Mouse (Mus musculus) spleen, adult 2 months (tissue): Measurements from ENCODE around the gene Csf2rb. TPM values are rescaled to one million over a fixed set of nuclear protein-coding genes. Genes with fewer than 3 reads are reported as not detected.

Experiments used
- DNase-seq, 2 experiments: peaks; one replicate each; pipeline versions ENCODE4 v3.0.0 to v3.0.0-alpha.2; 2012 to 2021; ENCODE audit warnings: low spot score in 2 of 2, low read depth in 1 of 2
- H3K27ac ChIP-seq: fragments of 200-500 bp; 2 replicates; pipeline ENCODE4 v1.5.1; 2012; ENCODE audit warnings: low read length, inconsistent platforms; ENCODE audit not compliant: insufficient read depth
- H3K27me3 ChIP-seq: fragments of 200-500 bp; 2 replicates; pipeline ENCODE4 v1.6.1; 2012; ENCODE audit warnings: mild to moderate bottlenecking, moderate library complexity, low read length, inconsistent platforms; ENCODE audit not compliant: control insufficient read depth, insufficient read depth
- H3K36me3 ChIP-seq: fragments of 200-500 bp; 2 replicates; pipeline ENCODE4 v1.6.1; 2012; ENCODE audit warnings: mild to moderate bottlenecking, low read length, inconsistent platforms; ENCODE audit not compliant: control insufficient read depth, insufficient read depth
- H3K4me1 ChIP-seq: fragments of 200-500 bp; 2 replicates; pipeline ENCODE4 v1.6.1; 2011; ENCODE audit warnings: inconsistent platforms; ENCODE audit not compliant: control insufficient read depth, insufficient read depth, insufficient read length
- H3K4me3 ChIP-seq: fragments of 200-500 bp; 2 replicates; pipeline ENCODE4 v1.5.1; 2011; ENCODE audit warnings: mild to moderate bottlenecking, inconsistent platforms; ENCODE audit not compliant: insufficient read depth, insufficient read length; ENCODE audit errors: extremely low read depth
- CTCF ChIP-seq: fragments of 200-500 bp; IDR thresholded peaks from 2 replicates; pipeline ENCODE4 v1.5.1; 2011; ENCODE audit warnings: mild to moderate bottlenecking, inconsistent platforms; ENCODE audit not compliant: insufficient read depth, insufficient read length, insufficient replicate concordance; ENCODE audit errors: extremely low read depth
- POLR2A ChIP-seq: fragments of 200-500 bp; IDR thresholded peaks from 2 replicates; pipeline ENCODE4 v1.6.1; 2011; ENCODE audit warnings: low read depth, low read length, inconsistent platforms
- WGBS: fragments of 180-500 bp; shearing (Covaris S2); methylation state at CpG from one replicate; pipeline ENCODE4 v1.1.7; 2018; 5-methylcytosine and 5-hydroxymethylcytosine counted together
- polyA plus RNA-seq: library from polyadenylated mRNA; depleted of rRNA; stranded (reverse); fragments of >200 nt; gene quantifications from 2 replicates; pipeline ENCODE4 v1.2.3, GENCODE M21; 2012

The Csf2rb gene
- polyA plus RNA-seq, 1 experiment: 39.5 TPM

DNA sequence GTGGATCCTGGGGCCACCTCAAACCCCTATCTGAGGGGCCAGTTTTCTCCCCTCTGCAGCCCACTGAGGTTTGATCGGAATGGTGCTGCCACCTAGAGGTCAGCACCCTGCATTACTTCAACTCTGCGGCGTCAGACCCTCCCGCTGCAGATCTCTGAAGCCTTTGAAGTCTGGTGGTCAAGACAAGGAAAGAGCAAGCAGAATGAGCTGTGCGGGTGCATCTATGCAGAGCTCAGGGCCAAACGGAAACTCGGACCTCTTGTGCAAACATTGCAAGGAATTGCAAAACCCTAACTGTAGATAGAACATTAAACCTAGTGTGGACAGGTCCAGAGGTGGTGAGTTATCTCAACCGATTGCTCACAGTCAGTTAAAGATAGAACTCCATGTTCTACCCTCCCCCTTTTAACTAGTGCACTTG lies 43.4 kb downstream of the Csf2rb start:
- H3K27ac ChIP-seq: no peak overlapping the region
- peak in 1 of 2 experiments; percentile 41 for DNase-seq
- H3K27me3 ChIP-seq: no peaks in the 10 kb centered on the region
- 6% methylated on average over 8 of the region's 8 CpGs for WGBS
- TF ChIP-seq CTCF: peak; percentile 93
- TF ChIP-seq POLR2A: no peak
- no peaks in the 10 kb centered on the region for H3K36me3 ChIP-seq
- H3K4me3 ChIP-seq: no peak overlapping the region
- no peaks in the 10 kb centered on the region; the same call in 1 of the 2 replicates for H3K4me1 ChIP-seq

DNA sequence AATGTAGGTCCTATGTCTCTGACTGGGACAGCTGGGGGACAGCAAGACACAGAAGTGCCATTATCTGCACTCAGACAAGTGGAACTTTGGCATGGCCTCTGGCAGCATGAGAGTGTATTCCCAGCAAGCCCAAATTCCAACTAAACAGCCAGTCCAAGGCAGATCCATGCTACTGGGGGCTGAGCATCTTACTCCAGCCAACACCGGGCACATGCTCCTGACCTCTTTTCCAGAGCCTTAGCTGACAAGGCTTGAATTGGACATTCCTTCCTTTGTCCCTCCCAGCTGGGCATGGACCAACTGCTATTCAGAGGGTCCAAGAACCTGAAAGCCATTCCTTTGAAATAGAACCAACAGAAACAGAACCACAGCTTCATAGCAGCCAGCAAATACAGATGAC lies 44.1 kb downstream of the Csf2rb start:
- Histone ChIP-seq H3K4me3 (no peak overlapping the region), H3K36me3 (no peaks in the 10 kb centered on the region), H3K4me1 (no peaks in the 10 kb centered on the region; the same call in 1 of the 2 replicates), H3K27ac (no peak overlapping the region), H3K27me3 (no peaks in the 10 kb centered on the region)
- TF ChIP-seq CTCF (no peak), POLR2A (no peak)
- WGBS: 80% methylated on average over 1 of the region's 1 CpGs
- no peak for DNase-seq

DNA sequence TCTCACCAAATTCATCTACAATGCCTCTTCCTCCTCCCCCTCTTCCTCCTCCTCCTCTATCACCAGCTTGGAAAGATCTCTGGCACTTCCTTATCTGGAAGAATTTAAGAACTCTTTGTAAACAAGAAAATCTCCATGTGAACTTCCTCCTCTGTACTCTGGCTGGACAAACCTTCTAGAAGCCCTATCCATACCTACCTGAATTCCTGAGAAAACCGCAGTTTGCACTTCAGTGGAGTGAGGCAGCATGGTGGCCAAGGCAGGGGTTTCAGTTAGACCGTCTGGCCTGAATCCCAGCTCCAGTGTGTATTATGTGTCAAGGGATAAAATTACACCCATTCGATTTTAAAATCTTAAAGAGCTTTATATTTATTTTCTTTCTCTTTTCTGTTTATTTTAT lies 47.2 kb downstream of the Csf2rb start:
- DNase-seq: no peak
- no peaks in the 10 kb centered on the region; the same call in 1 of the 2 replicates for H3K4me1 ChIP-seq
- TF ChIP-seq POLR2A (no peak), CTCF (no peak)
- no peaks in the 10 kb centered on the region for H3K27me3 ChIP-seq
- 85% methylated on average over 3 of the region's 3 CpGs for WGBS
- H3K4me3 ChIP-seq: no peak overlapping the region
- H3K27ac ChIP-seq: no peak overlapping the region
- no peaks in the 10 kb centered on the region for H3K36me3 ChIP-seq

DNA sequence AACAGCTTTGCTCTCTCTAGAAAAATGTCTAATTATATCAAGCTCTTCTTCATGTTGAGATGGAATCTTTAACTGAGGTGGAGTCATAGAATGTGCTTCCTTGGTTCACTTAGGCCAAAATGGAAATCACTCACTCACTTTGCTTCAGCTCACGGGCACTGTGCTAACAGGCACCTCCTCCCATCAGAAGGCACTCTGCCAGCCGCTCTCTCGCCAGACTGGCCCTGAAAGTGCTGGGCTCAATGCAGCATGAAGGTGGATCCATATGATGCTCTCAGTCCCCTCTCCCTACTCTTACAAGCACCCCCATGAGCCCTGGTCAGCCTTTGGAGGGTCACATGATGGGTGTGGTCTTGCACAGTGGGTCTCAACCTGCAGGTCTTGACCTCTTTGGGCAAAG lies 48.7 kb downstream of the Csf2rb start:
- no peak overlapping the region for H3K4me3 ChIP-seq
- no peaks in the 10 kb centered on the region for H3K4me1 ChIP-seq
- WGBS: 79% methylated on average over 3 of the region's 3 CpGs
- TF ChIP-seq CTCF (no peak), POLR2A (no peak)
- H3K27ac ChIP-seq: no peak overlapping the region
- no peaks in the 10 kb centered on the region for H3K27me3 ChIP-seq
- no peaks in the 10 kb centered on the region for H3K36me3 ChIP-seq
- DNase-seq: no peak

DNA sequence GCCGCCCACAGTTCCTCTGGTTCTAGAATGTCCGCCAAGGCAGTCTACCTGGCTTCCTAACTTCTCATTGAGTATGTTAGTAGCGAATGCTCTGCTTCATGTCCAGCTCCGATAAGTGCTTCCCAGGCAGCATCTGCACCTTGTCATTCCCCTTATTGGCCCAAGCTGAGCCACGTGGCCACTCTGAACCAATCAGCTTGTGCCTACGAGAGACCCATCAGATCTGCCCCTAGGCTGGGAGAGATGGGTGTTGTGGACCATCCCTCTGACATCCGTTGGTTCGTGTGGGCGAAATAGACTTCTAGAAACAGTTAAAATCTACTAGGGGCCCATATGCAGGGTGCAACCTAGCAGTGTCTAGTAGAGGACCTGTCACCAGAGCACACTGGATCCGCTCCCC lies 52.3 kb downstream of the Csf2rb start:
- no peak overlapping the region for H3K27ac ChIP-seq
- no peak for DNase-seq
- 90% methylated on average over 10 of the region's 10 CpGs for WGBS
- TF ChIP-seq CTCF (no peak), POLR2A (no peak)
- H3K4me3 ChIP-seq: no peak overlapping the region
- no peaks in the 10 kb centered on the region for H3K36me3 ChIP-seq
- no peaks in the 10 kb centered on the region for H3K27me3 ChIP-seq
- no peaks in the 10 kb centered on the region for H3K4me1 ChIP-seq

DNA sequence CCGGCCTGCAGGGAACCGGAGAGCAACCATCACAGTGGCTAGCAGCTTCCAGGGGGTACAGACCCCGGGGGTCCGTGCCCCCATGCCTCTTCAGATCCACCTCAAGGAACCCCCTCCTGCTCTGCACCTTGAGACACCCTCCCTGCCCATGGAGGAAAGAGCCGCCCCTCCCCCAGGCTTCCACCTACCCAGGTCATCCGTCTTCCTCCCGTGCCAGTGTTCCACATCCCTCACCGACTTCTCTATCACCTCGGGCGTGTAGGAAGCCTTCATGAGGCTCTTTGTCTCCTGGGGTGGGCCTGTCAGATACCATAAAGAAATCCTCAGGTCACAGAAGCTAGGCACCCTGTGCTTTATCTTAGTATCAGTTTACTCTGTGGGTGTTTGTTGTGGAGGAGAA lies 53.0 kb downstream of the Csf2rb start:
- no peak for TF ChIP-seq CTCF
- no peak for TF ChIP-seq POLR2A
- no peaks in the 10 kb centered on the region for H3K4me1 ChIP-seq
- no peak overlapping the region for H3K4me3 ChIP-seq
- no peak for DNase-seq
- no peaks in the 10 kb centered on the region for H3K36me3 ChIP-seq
- WGBS: 83% methylated on average over 10 of the region's 10 CpGs
- H3K27me3 ChIP-seq: no peaks in the 10 kb centered on the region
- H3K27ac ChIP-seq: no peak overlapping the region

DNA sequence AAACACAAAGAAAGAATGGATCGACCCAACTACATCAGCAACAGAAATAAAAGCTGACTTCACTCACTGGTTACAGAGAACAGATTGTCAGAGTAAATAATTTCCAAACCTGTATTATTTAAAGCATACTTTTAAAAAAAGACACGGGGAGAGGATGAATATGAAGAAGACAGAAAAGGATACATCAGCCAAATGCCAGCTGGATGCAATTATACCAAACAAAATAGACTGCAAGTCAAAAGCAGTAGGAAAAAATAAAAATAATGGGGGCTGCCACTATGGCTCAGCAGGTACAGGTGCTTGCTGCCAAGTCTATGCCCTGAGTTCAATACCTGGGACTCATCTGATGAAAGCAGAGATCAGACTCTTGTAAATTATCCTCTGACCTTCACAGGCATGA lies 54.7 kb downstream of the Csf2rb start:
- Histone ChIP-seq H3K36me3 (no peaks in the 10 kb centered on the region), H3K4me1 (no peaks in the 10 kb centered on the region), H3K27me3 (no peaks in the 10 kb centered on the region), H3K4me3 (no peak overlapping the region), H3K27ac (no peak overlapping the region)
- DNase-seq: no peak
- 90% methylated on average over 2 of the region's 2 CpGs for WGBS
- TF ChIP-seq POLR2A: no peak
- TF ChIP-seq CTCF: no peak
